Mouse (Mus musculus): ENCODE results near the gene Mical3.
A peak's percentile ranks its signal among the peaks of the same experiment; 100 is the strongest.

Mical3 gene

GRCm38 (mm10) chr6:121053585-121054112 lies 77.2 kb downstream of the Mical3 start:
- DNase-seq (ENCODE audit: low read depth, low spot score) = no peak

GRCm38 (mm10) chr6:121051972-121052629 lies 78.7 kb downstream of the Mical3 start:
- DNase-seq (ENCODE audit: low read depth, low spot score) = no peak

- no peak for DNase-seq (ENCODE audit: low read depth, low spot score)
These were observed 79.4 kb downstream of the Mical3 start for GRCm38 (mm10) chr6:121051411-121051810.

- DNase-seq (ENCODE audit: low read depth, low spot score) = no peak
These were observed 82.1 kb downstream of the Mical3 start for GRCm38 (mm10) chr6:121048696-121049095.

- DNase-seq (ENCODE audit: low read depth, low spot score) = peak; percentile 65
These were observed 85.3 kb downstream of the Mical3 start for GRCm38 (mm10) chr6:121045345-121046080.

- DNase-seq (ENCODE audit: low read depth, low spot score) = no peak
These were observed 87.2 kb downstream of the Mical3 start for GRCm38 (mm10) chr6:121043434-121044189.

- DNase-seq (ENCODE audit: low read depth, low spot score) = no peak
These were observed 91.1 kb downstream of the Mical3 start for GRCm38 (mm10) chr6:121039719-121040118.

GRCm38 (mm10) chr6:121039286-121039685 lies 91.5 kb downstream of the Mical3 start:
- DNase-seq (ENCODE audit: low read depth, low spot score) = peak; percentile 87

- DNase-seq (ENCODE audit: low read depth, low spot score) = no peak
These were observed 93.7 kb downstream of the Mical3 start for GRCm38 (mm10) chr6:121037086-121037485.

GRCm38 (mm10) chr6:121035929-121036328 lies 94.9 kb downstream of the Mical3 start:
- no peak for DNase-seq (ENCODE audit: low read depth, low spot score)

- no peak for DNase-seq (ENCODE audit: low read depth, low spot score)
These were observed 95.5 kb downstream of the Mical3 start for GRCm38 (mm10) chr6:121035268-121035667.

- DNase-seq (ENCODE audit: low read depth, low spot score) = no peak
These were observed 97.5 kb downstream of the Mical3 start for GRCm38 (mm10) chr6:121033250-121033649.

GRCm38 (mm10) chr6:121031370-121031769 lies 99.4 kb downstream of the Mical3 start:
- no peak for DNase-seq (ENCODE audit: low read depth, low spot score)

GRCm38 (mm10) chr6:121029897-121030589 lies 100.8 kb downstream of the Mical3 start:
- no peak for DNase-seq (ENCODE audit: low read depth, low spot score)

- DNase-seq (ENCODE audit: low read depth, low spot score) = no peak
These were observed 102.3 kb downstream of the Mical3 start for GRCm38 (mm10) chr6:121028514-121028913.

GRCm38 (mm10) chr6:121027314-121027713 lies 103.5 kb downstream of the Mical3 start:
- no peak for DNase-seq (ENCODE audit: low read depth, low spot score)

GRCm38 (mm10) chr6:121026866-121027265 lies 103.9 kb downstream of the Mical3 start:
- DNase-seq (ENCODE audit: low read depth, low spot score) = no peak

- DNase-seq (ENCODE audit: low read depth, low spot score) = no peak
These were observed 104.7 kb downstream of the Mical3 start for GRCm38 (mm10) chr6:121026019-121026584.

- no peak for DNase-seq (ENCODE audit: low read depth, low spot score)
These were observed 112.7 kb downstream of the Mical3 start for GRCm38 (mm10) chr6:121018147-121018546.

- DNase-seq (ENCODE audit: low read depth, low spot score) = no peak
These were observed 113.3 kb downstream of the Mical3 start for GRCm38 (mm10) chr6:121017436-121018031.

- DNase-seq (ENCODE audit: low read depth, low spot score) = no peak
These were observed 114.7 kb downstream of the Mical3 start for GRCm38 (mm10) chr6:121016097-121016496.

All from telencephalon, adult 2 months (tissue).